In the genomic region with DNA sequence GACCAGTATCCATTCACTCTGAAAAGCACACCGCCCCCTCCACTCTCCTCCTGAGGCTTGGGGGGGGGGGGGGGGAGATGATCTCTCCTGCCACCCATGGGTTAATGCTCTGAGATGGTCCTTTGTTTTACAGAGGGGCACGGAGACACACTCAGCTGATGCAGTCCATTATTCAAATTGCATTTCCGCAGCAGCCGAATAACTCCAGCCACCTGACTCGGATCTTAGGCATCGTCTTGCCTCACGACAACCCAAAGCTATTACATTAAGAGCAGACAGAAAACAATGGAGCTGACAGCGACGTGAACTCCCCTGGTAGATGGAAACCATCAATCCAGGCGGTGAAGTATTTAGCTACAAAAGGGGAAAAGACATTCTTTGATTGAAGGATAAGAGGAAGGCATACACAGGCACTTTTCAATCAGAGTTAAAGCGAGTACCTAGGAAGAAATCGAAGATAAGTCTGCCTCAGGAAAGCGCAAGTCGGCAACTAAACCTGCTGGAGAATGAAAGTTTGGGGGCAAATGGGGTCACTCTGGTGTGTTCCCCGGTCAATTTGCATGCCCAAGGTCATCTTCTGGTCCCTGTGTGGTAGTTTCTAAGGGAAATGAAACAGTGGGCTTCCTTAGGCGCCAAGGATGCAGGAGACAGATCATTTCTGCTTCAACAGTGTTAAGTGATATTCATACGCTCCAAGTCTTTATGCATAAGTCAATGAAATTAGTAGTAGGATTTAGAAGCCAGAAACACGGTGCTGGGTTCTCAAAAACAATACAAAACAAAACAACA, we compare ENCODE assay signal across 15 mouse cellular contexts.
DNase-seq lines count a peak whose midpoint lies in the region; ATAC-seq lines count a peak whose summit lies in the region.
"Had no signal": no experiment of that assay in that cellular context is flagged by ENCODE, and none has a peak within 500 bp of the region (broad histone marks: within the 10 kb centered on the region; RNA-seq: fewer than 3 reads in every experiment).

No protein-coding gene starts in this region.

- H3K36me3 ChIP-seq in embryonic facial prominence, embryonic 11.5 days (replicated peaks; ENCODE audit: control insufficient read depth, insufficient read depth, low read depth, low read length) = no peaks in the 10 kb centered on the region
- peaks cover 4% of the 10 kb centered on the region; the same call in 1 of the 2 replicates for H3K36me3 ChIP-seq in embryonic facial prominence, embryonic 10.5 days (replicated peaks)
- H3K36me3 ChIP-seq in hindbrain, embryonic 15.5 days = no peaks in the 10 kb centered on the region
- no peaks in the 10 kb centered on the region for H3K36me3 ChIP-seq in midbrain, embryonic 16.5 days (ENCODE audit: control insufficient read depth, insufficient read depth, low read length)
- H3K36me3 ChIP-seq: liver, embryonic 15.5 days had no signal

- H3K9ac ChIP-seq in embryonic facial prominence, embryonic 11.5 days (replicated peaks; ENCODE audit: low read length) = no peak overlapping the region
- H3K9ac ChIP-seq in hindbrain, embryonic 15.5 days = peak overlapping the region; percentile 18; the same call in 1 of the 2 replicates
- H3K9ac ChIP-seq in midbrain, embryonic 16.5 days (ENCODE audit: low read depth, low read length) = 0 out of 2 replicates have a peak overlapping the region, but pooled peaks have one; percentile 38
- H3K9ac ChIP-seq: embryonic facial prominence, embryonic 13.5 days; limb, embryonic 12.5 days; liver, embryonic 15.5 days had no signal

- 57% methylated on average over 18 of the region's 18 CpGs for WGBS in embryonic facial prominence, embryonic 11.5 days
- WGBS in embryonic facial prominence, embryonic 10.5 days = 62% methylated on average over 18 of the region's 18 CpGs
- WGBS in hindbrain, embryonic 15.5 days = 19% methylated on average over 18 of the region's 18 CpGs
- 24% methylated on average over 18 of the region's 18 CpGs for WGBS in midbrain, embryonic 16.5 days

- no peaks in the 10 kb centered on the region for H3K9me3 ChIP-seq in embryonic facial prominence, embryonic 11.5 days (replicated peaks; ENCODE audit: control insufficient read depth, low read length)
- no peaks in the 10 kb centered on the region; the same call in 1 of the 2 replicates for H3K9me3 ChIP-seq in embryonic facial prominence, embryonic 10.5 days
- no peaks in the 10 kb centered on the region for H3K9me3 ChIP-seq in hindbrain, embryonic 15.5 days
- H3K9me3 ChIP-seq in midbrain, embryonic 16.5 days (replicated peaks; ENCODE audit: control insufficient read depth, low read length, poor library complexity, severe bottlenecking) = no peaks in the 10 kb centered on the region
- H3K9me3 ChIP-seq: embryonic facial prominence, embryonic 13.5 days; liver, embryonic 15.5 days had no signal

- H3K4me2 ChIP-seq in embryonic facial prominence, embryonic 11.5 days (ENCODE audit: low read depth, low read length) = no peak overlapping the region
- H3K4me2 ChIP-seq in hindbrain, embryonic 15.5 days = peak overlapping the region; percentile 52
- peak overlapping the region; percentile 57 for H3K4me2 ChIP-seq in midbrain, embryonic 16.5 days (ENCODE audit: low read length)
- H3K4me2 ChIP-seq: embryonic facial prominence, embryonic 13.5 days; limb, embryonic 12.5 days; liver, embryonic 15.5 days had no signal

- no peaks in the 10 kb centered on the region for H3K27me3 ChIP-seq in embryonic facial prominence, embryonic 11.5 days (ENCODE audit: control insufficient read depth, insufficient read depth, low read length)
- no peaks in the 10 kb centered on the region for H3K27me3 ChIP-seq in embryonic facial prominence, embryonic 10.5 days (replicated peaks; ENCODE audit: low read depth, poor library complexity, severe bottlenecking)
- no peaks in the 10 kb centered on the region for H3K27me3 ChIP-seq in hindbrain, embryonic 15.5 days
- no peaks in the 10 kb centered on the region for H3K27me3 ChIP-seq in midbrain, embryonic 16.5 days (ENCODE audit: control insufficient read depth, insufficient read depth, low read depth, low read length)
- H3K27me3 ChIP-seq: embryonic facial prominence, embryonic 13.5 days; limb, embryonic 12.5 days; liver, embryonic 15.5 days had no signal

- H3K27ac ChIP-seq in embryonic facial prominence, embryonic 11.5 days (replicated peaks; ENCODE audit: low read depth, low read length) = no peak overlapping the region
- H3K27ac ChIP-seq in embryonic facial prominence, embryonic 10.5 days (replicated peaks) = no peak overlapping the region
- H3K27ac ChIP-seq in hindbrain, embryonic 15.5 days (replicated peaks) = peak overlapping the region; percentile 72
- peak overlapping the region; percentile 60 for H3K27ac ChIP-seq in midbrain, embryonic 16.5 days (ENCODE audit: low read length)
- H3K27ac ChIP-seq: embryonic facial prominence, embryonic 13.5 days; limb, embryonic 12.5 days; liver, embryonic 15.5 days; stomach, postnatal 0 days had no signal

- no peak overlapping the region for H3K4me3 ChIP-seq in embryonic facial prominence, embryonic 11.5 days (ENCODE audit: low read depth, low read length)
- H3K4me3 ChIP-seq in embryonic facial prominence, embryonic 10.5 days = no peak overlapping the region
- peak overlapping the region; percentile 19 for H3K4me3 ChIP-seq in hindbrain, embryonic 15.5 days
- peak overlapping the region; percentile 25; the same call in 1 of the 2 replicates for H3K4me3 ChIP-seq in midbrain, embryonic 16.5 days (ENCODE audit: low read depth, low read length)
- H3K4me3 ChIP-seq: embryonic facial prominence, embryonic 13.5 days; limb, embryonic 12.5 days; liver, embryonic 15.5 days had no signal

- DNase-seq in embryonic facial prominence, embryonic 11.5 days (ENCODE audit: low spot score) = no peak
- DNase-seq in embryonic facial prominence, embryonic 10.5 days (ENCODE audit: low spot score) = no peak
- peak; percentile 27 for DNase-seq in embryo, embryonic 11 days
- no peak for DNase-seq in right cerebral cortex, postnatal 36 days (ENCODE audit: low spot score in 2 of 2)
- DNase-seq in cerebellum, postnatal 36 days = no peak
- DNase-seq: cerebellum, adult 9-10 months; kidney, adult 11 months; kidney, postnatal 36 days had no signal

- peak; percentile 56; the same call in 1 of the 2 replicates for ATAC-seq in embryonic facial prominence, embryonic 11.5 days (replicated peaks; ENCODE audit: insufficient number of reproducible peaks, low FRiP score, low TSS enrichment, low read depth)
- peak; percentile 19; the same call in 1 of the 2 replicates for ATAC-seq in hindbrain, embryonic 15.5 days (ENCODE audit: low FRiP score, low read depth)
- peak; percentile 31 for ATAC-seq in midbrain, embryonic 16.5 days
- no peak for ATAC-seq in megakaryocyte-erythroid progenitor cell, adult 5-6 weeks (replicated peaks; ENCODE audit: low FRiP score, low TSS enrichment, poor library complexity, severe bottlenecking)

- no peaks in the 10 kb centered on the region for H3K4me1 ChIP-seq in embryonic facial prominence, embryonic 11.5 days (ENCODE audit: control insufficient read depth, insufficient read depth, low read length)
- H3K4me1 ChIP-seq in embryonic facial prominence, embryonic 10.5 days = peaks cover 20% of the 10 kb centered on the region
- peaks cover 15% of the 10 kb centered on the region for H3K4me1 ChIP-seq in hindbrain, embryonic 15.5 days (replicated peaks)
- H3K4me1 ChIP-seq in midbrain, embryonic 16.5 days (ENCODE audit: control insufficient read depth, insufficient read depth, low read length) = peaks cover 16% of the 10 kb centered on the region

Comparison
In these comparisons a context has a peak if more than half of its experiments do, and no peak if none do; other contexts are left out.
1. H3K27ac ChIP-seq: peak in hindbrain, embryonic 15.5 days (single experiment) and midbrain, embryonic 16.5 days (single experiment); none in embryonic facial prominence, embryonic 11.5 days (single experiment) and embryonic facial prominence, embryonic 10.5 days (single experiment).
2. H3K4me3 ChIP-seq: peak in hindbrain, embryonic 15.5 days (single experiment) and midbrain, embryonic 16.5 days (single experiment); none in embryonic facial prominence, embryonic 11.5 days (single experiment) and embryonic facial prominence, embryonic 10.5 days (single experiment).